In genomic region chr2:52511799-52512198, GRCm38 (mm10) we compare ENCODE assay signal across 11 mouse cellular contexts.
A peak's percentile ranks its signal among the peaks of the same experiment; 100 is the strongest.
DNase-seq lines count a peak whose midpoint lies in the region; ATAC-seq and TF ChIP-seq lines count a peak whose summit lies in the region.
"Had no signal": no experiment of that assay in that cellular context is flagged by ENCODE, and none has a peak within 500 bp of the region (broad histone marks: within the 10 kb centered on the region; RNA-seq: fewer than 3 reads in every experiment).

No protein-coding gene starts in this region.

- no peaks in the 10 kb centered on the region for H3K36me3 ChIP-seq in liver, postnatal 0 days (replicated peaks; ENCODE audit: insufficient read depth, low read length)
- H3K36me3 ChIP-seq in liver, embryonic 11.5 days (ENCODE audit: control insufficient read depth, insufficient read depth, low read length) = no peaks in the 10 kb centered on the region
- H3K36me3 ChIP-seq in forebrain, embryonic 13.5 days (ENCODE audit: poor library complexity, severe bottlenecking) = no peaks in the 10 kb centered on the region
- no peaks in the 10 kb centered on the region for H3K36me3 ChIP-seq in midbrain, embryonic 10.5 days
- H3K36me3 ChIP-seq in heart, embryonic 11.5 days (ENCODE audit: control insufficient read depth, insufficient read depth, low read length) = no peaks in the 10 kb centered on the region
- no peaks in the 10 kb centered on the region for H3K36me3 ChIP-seq in liver, embryonic 12.5 days
- H3K36me3 ChIP-seq: intestine, embryonic 15.5 days; liver, embryonic 13.5 days had no signal

- no peak overlapping the region for H3K9ac ChIP-seq in liver, postnatal 0 days (replicated peaks)
- H3K9ac ChIP-seq in liver, embryonic 11.5 days (ENCODE audit: low read depth, low read length) = no peak overlapping the region
- H3K9ac ChIP-seq in forebrain, embryonic 13.5 days = 0 out of 2 replicates have a peak overlapping the region, but pooled peaks have one; percentile 16
- H3K9ac ChIP-seq in heart, embryonic 11.5 days (ENCODE audit: low read depth, low read length) = no peak overlapping the region
- no peak overlapping the region for H3K9ac ChIP-seq in liver, embryonic 12.5 days
- H3K9ac ChIP-seq: intestine, embryonic 15.5 days; liver, embryonic 13.5 days had no signal

- H3K4me3 ChIP-seq in liver, postnatal 0 days (ENCODE audit: low read depth, low read length) = no peak overlapping the region
- H3K4me3 ChIP-seq in liver, embryonic 11.5 days (ENCODE audit: low read depth, low read length) = no peak overlapping the region
- H3K4me3 ChIP-seq in forebrain, embryonic 13.5 days = no peak overlapping the region
- H3K4me3 ChIP-seq in midbrain, embryonic 10.5 days = 0 out of 2 replicates have a peak overlapping the region, but pooled peaks have one; percentile 2
- H3K4me3 ChIP-seq in heart, embryonic 11.5 days (ENCODE audit: low read depth, low read length) = no peak overlapping the region
- H3K4me3 ChIP-seq in liver, embryonic 12.5 days = no peak overlapping the region
- H3K4me3 ChIP-seq: intestine, embryonic 15.5 days; liver, embryonic 13.5 days had no signal

- no peaks in the 10 kb centered on the region for H3K9me3 ChIP-seq in liver, postnatal 0 days (ENCODE audit: low read length)
- no peaks in the 10 kb centered on the region for H3K9me3 ChIP-seq in liver, embryonic 11.5 days (ENCODE audit: control insufficient read depth, low read length)
- H3K9me3 ChIP-seq in forebrain, embryonic 13.5 days (replicated peaks) = no peaks in the 10 kb centered on the region
- no peaks in the 10 kb centered on the region for H3K9me3 ChIP-seq in midbrain, embryonic 10.5 days (replicated peaks)
- H3K9me3 ChIP-seq in heart, embryonic 11.5 days (replicated peaks; ENCODE audit: control insufficient read depth, low read length) = no peaks in the 10 kb centered on the region
- no peaks in the 10 kb centered on the region for H3K9me3 ChIP-seq in liver, embryonic 12.5 days (replicated peaks)
- H3K9me3 ChIP-seq: intestine, embryonic 15.5 days; liver, embryonic 13.5 days had no signal

- no peak overlapping the region for H3K27ac ChIP-seq in liver, postnatal 0 days (ENCODE audit: low read depth)
- H3K27ac ChIP-seq in liver, embryonic 11.5 days (ENCODE audit: low read depth, low read length) = no peak overlapping the region
- H3K27ac ChIP-seq in forebrain, embryonic 13.5 days = no peak overlapping the region
- H3K27ac ChIP-seq in midbrain, embryonic 10.5 days (replicated peaks) = no peak overlapping the region; the same call in 1 of the 2 replicates
- H3K27ac ChIP-seq in heart, embryonic 11.5 days (ENCODE audit: low read depth, low read length) = no peak overlapping the region
- no peak overlapping the region for H3K27ac ChIP-seq in liver, embryonic 12.5 days
- H3K27ac ChIP-seq: intestine, embryonic 15.5 days; liver, embryonic 13.5 days had no signal

- H3K4me1 ChIP-seq in liver, postnatal 0 days (ENCODE audit: insufficient read depth) = no peaks in the 10 kb centered on the region
- no peaks in the 10 kb centered on the region for H3K4me1 ChIP-seq in liver, embryonic 11.5 days (replicated peaks; ENCODE audit: control insufficient read depth, insufficient read depth, low read length)
- peaks cover 9% of the 10 kb centered on the region for H3K4me1 ChIP-seq in forebrain, embryonic 13.5 days
- H3K4me1 ChIP-seq in midbrain, embryonic 10.5 days = peaks cover 21% of the 10 kb centered on the region
- no peaks in the 10 kb centered on the region for H3K4me1 ChIP-seq in heart, embryonic 11.5 days (ENCODE audit: control insufficient read depth, insufficient read depth, low read length)
- no peaks in the 10 kb centered on the region for H3K4me1 ChIP-seq in liver, embryonic 12.5 days
- H3K4me1 ChIP-seq: intestine, embryonic 15.5 days; liver, embryonic 13.5 days had no signal

- H3K27me3 ChIP-seq in liver, postnatal 0 days (ENCODE audit: insufficient read depth, low read length) = no peaks in the 10 kb centered on the region
- no peaks in the 10 kb centered on the region for H3K27me3 ChIP-seq in liver, embryonic 11.5 days (replicated peaks; ENCODE audit: control insufficient read depth, insufficient read depth, low read length)
- no peaks in the 10 kb centered on the region for H3K27me3 ChIP-seq in forebrain, embryonic 13.5 days
- no peaks in the 10 kb centered on the region for H3K27me3 ChIP-seq in midbrain, embryonic 10.5 days (ENCODE audit: low read depth, poor library complexity, severe bottlenecking)
- H3K27me3 ChIP-seq in heart, embryonic 11.5 days (ENCODE audit: control insufficient read depth, insufficient read depth, low read length) = no peaks in the 10 kb centered on the region
- peaks cover 31% of the 10 kb centered on the region for H3K27me3 ChIP-seq in liver, embryonic 12.5 days (replicated peaks)
- H3K27me3 ChIP-seq: intestine, embryonic 15.5 days had no signal

- no peak overlapping the region for H3K4me2 ChIP-seq in liver, postnatal 0 days (ENCODE audit: low read depth, low read length)
- H3K4me2 ChIP-seq in liver, embryonic 11.5 days = no peak overlapping the region
- H3K4me2 ChIP-seq in forebrain, embryonic 13.5 days = peak overlapping the region; percentile 43
- no peak overlapping the region for H3K4me2 ChIP-seq in heart, embryonic 11.5 days
- no peak overlapping the region for H3K4me2 ChIP-seq in liver, embryonic 12.5 days
- H3K4me2 ChIP-seq: intestine, embryonic 15.5 days; liver, embryonic 13.5 days had no signal

- no peak for DNase-seq in liver, postnatal 0 days
- no peak for DNase-seq in liver, embryonic 11.5 days (ENCODE audit: low spot score)
- DNase-seq in midbrain, embryonic 10.5 days (ENCODE audit: low spot score) = no peak
- peak; percentile 63 for DNase-seq in retina, embryonic 14.5 days (ENCODE audit: low spot score)
- no peak for DNase-seq in left cerebral cortex, postnatal 25 days (ENCODE audit: low spot score in 2 of 2)
- DNase-seq: layer of hippocampus, postnatal 36 days; liver, embryonic 13.5 days had no signal

- TF ChIP-seq EP300 in liver, postnatal 0 days (IDR thresholded peaks at IDR 0.05; ENCODE audit: low read depth) = no peak

- peak; percentile 61 for ATAC-seq in liver, postnatal 0 days
- ATAC-seq in liver, embryonic 11.5 days (replicated peaks; ENCODE audit: low FRiP score) = no peak
- ATAC-seq in forebrain, embryonic 13.5 days = peak; percentile 43
- ATAC-seq in heart, embryonic 11.5 days (replicated peaks; ENCODE audit: insufficient number of reproducible peaks, low FRiP score, low TSS enrichment) = no peak
- ATAC-seq in liver, embryonic 12.5 days = no peak
- ATAC-seq: intestine, embryonic 15.5 days had no signal

- 56% methylated on average over 13 of the region's 13 CpGs for WGBS in liver, postnatal 0 days (ENCODE audit: insufficient replicate concordance)
- WGBS in liver, embryonic 11.5 days = 66% methylated on average over 13 of the region's 13 CpGs
- WGBS in forebrain, embryonic 13.5 days = 3% methylated on average over 13 of the region's 13 CpGs
- WGBS in midbrain, embryonic 10.5 days = 32% methylated on average over 13 of the region's 13 CpGs
- 53% methylated on average over 13 of the region's 13 CpGs for WGBS in heart, embryonic 11.5 days (ENCODE audit: insufficient replicate concordance)
- 66% methylated on average over 13 of the region's 13 CpGs for WGBS in liver, embryonic 12.5 days (ENCODE audit: insufficient replicate concordance)

- intact Hi-C loops in left cerebral cortex, postnatal 25 days (cut with DNase I) = no loop called here

- TF ChIP-seq CTCF in liver, postnatal 0 days (IDR thresholded peaks at IDR 0.05; ENCODE audit: low read depth) = no peak

Comparison
In these comparisons a context has a peak if more than half of its experiments do, and no peak if none do; other contexts are left out.
1. ATAC-seq: peak in liver, postnatal 0 days (single experiment) and forebrain, embryonic 13.5 days (single experiment); none in liver, embryonic 11.5 days (single experiment), heart, embryonic 11.5 days (single experiment) and liver, embryonic 12.5 days (single experiment).